Mouse (Mus musculus): ENCODE measurements around the gene L1cam.

- TF ChIP-seq POLR2A (IDR thresholded peaks at IDR 0.05; ENCODE audit: insufficient read length, low read depth), result no peak
- TF ChIP-seq CEBPB (IDR thresholded peaks at IDR 0.05; ENCODE audit: insufficient read depth, poor library complexity, severe bottlenecking), result no peak
- TF ChIP-seq REST (IDR thresholded peaks at IDR 0.05; ENCODE audit: insufficient read depth, insufficient read length), result no peak
- no peak for TF ChIP-seq MYOD1 (IDR thresholded peaks at IDR 0.05; ENCODE audit: control insufficient read depth in 1 of 3, insufficient read length in 2 of 3, low read depth in 2 of 3)
- no peak for TF ChIP-seq TCF12 (IDR thresholded peaks at IDR 0.05; ENCODE audit: insufficient read depth, poor library complexity, severe bottlenecking)
These were observed 46.0 kb upstream of the L1cam start for GRCm38 (mm10) chrX:73941860-73942259.
